Mouse (Mus musculus) retina, postnatal 7 days (tissue): ENCODE measurements around the gene Tnik.

Source experiments
- DNase-seq: peaks from one replicate; pipeline ENCODE4 v3.0.0-alpha.2; 2012; ENCODE audit warnings: low read depth, low spot score

The Tnik gene

GRCm38 (mm10) chr3:28263948-28264840, 1.2 kb downstream of the Tnik start:
- DNase-seq: no peak

- no peak for DNase-seq
Measured at GRCm38 (mm10) chr3:28264841-28265150, 1.8 kb downstream of the Tnik start.

GRCm38 (mm10) chr3:28265183-28265582, 2.2 kb downstream of the Tnik start:
- DNase-seq: no peak

- DNase-seq: no peak
Measured at GRCm38 (mm10) chr3:28265656-28266055, 2.6 kb downstream of the Tnik start.

GRCm38 (mm10) chr3:28267211-28267610, 4.2 kb downstream of the Tnik start:
- no peak for DNase-seq

- DNase-seq: no peak
Measured at GRCm38 (mm10) chr3:28269716-28270115, 6.7 kb downstream of the Tnik start.

GRCm38 (mm10) chr3:28271884-28272283, 8.9 kb downstream of the Tnik start:
- no peak for DNase-seq

GRCm38 (mm10) chr3:28274763-28275162, 11.7 kb downstream of the Tnik start:
- no peak for DNase-seq

- DNase-seq: no peak
Measured at GRCm38 (mm10) chr3:28289693-28290092, 26.7 kb downstream of the Tnik start.

GRCm38 (mm10) chr3:28301378-28301777, 38.4 kb downstream of the Tnik start:
- DNase-seq: no peak

- no peak for DNase-seq
Measured at GRCm38 (mm10) chr3:28303915-28304314, 40.9 kb downstream of the Tnik start.

- DNase-seq: no peak
Measured at GRCm38 (mm10) chr3:28306852-28307251, 43.8 kb downstream of the Tnik start.

- DNase-seq: no peak
Measured at GRCm38 (mm10) chr3:28314438-28314837, 51.4 kb downstream of the Tnik start.

GRCm38 (mm10) chr3:28317339-28317738, 54.3 kb downstream of the Tnik start:
- DNase-seq: no peak

GRCm38 (mm10) chr3:28321635-28322034, 58.6 kb downstream of the Tnik start:
- DNase-seq: no peak

- DNase-seq: no peak
Measured at GRCm38 (mm10) chr3:28325613-28326233, 62.7 kb downstream of the Tnik start.

- DNase-seq: no peak
Measured at GRCm38 (mm10) chr3:28332316-28332715, 69.3 kb downstream of the Tnik start.

- DNase-seq: no peak
Measured at GRCm38 (mm10) chr3:28333869-28334268, 70.9 kb downstream of the Tnik start.

GRCm38 (mm10) chr3:28334547-28334946, 71.5 kb downstream of the Tnik start:
- DNase-seq: no peak

- DNase-seq: no peak
Measured at GRCm38 (mm10) chr3:28340071-28340470, 77.1 kb downstream of the Tnik start.

GRCm38 (mm10) chr3:28343204-28343603, 80.2 kb downstream of the Tnik start:
- DNase-seq: no peak

GRCm38 (mm10) chr3:28343661-28344060, 80.6 kb downstream of the Tnik start:
- DNase-seq: no peak

GRCm38 (mm10) chr3:28345446-28345845, 82.4 kb downstream of the Tnik start:
- DNase-seq: no peak
